Mouse (Mus musculus): ENCODE measurements at regions not wholly inside any gene's neighbourhood (a gene's known extent, or its start where the extent isn't known, plus 50 kb on each side); places are given as distances from the start of the nearest gene placed in this dataset.

GRCm38 (mm10) chr1:185893421-185893820, 223.7 kb downstream of the Lyplal1 start:
- Histone ChIP-seq H3K4me2 (ENCODE audit: low read depth, low read length, severe bottlenecking) (no peak overlapping the region), H3K27ac (ENCODE audit: low read depth, low read length) (no peak overlapping the region), H3K4me1 (replicated peaks; ENCODE audit: control insufficient read depth, insufficient read depth, low read length) (no peaks in the 10 kb centered on the region), H3K9ac (ENCODE audit: low read length) (no peak overlapping the region), H3K4me3 (ENCODE audit: low read depth, low read length) (no peak overlapping the region), H3K36me3 (ENCODE audit: control insufficient read depth, insufficient read depth, low read length) (no peaks in the 10 kb centered on the region), H3K27me3 (ENCODE audit: control insufficient read depth, insufficient read depth, low read length) (no peaks in the 10 kb centered on the region), H3K9me3 (ENCODE audit: control insufficient read depth, low read length) (no peaks in the 10 kb centered on the region)
- ATAC-seq (replicated peaks; ENCODE audit: low FRiP score), result no peak
- 59% methylated on average over 4 of the region's 4 CpGs for WGBS
- no peak for DNase-seq (ENCODE audit: low spot score)

DNA sequence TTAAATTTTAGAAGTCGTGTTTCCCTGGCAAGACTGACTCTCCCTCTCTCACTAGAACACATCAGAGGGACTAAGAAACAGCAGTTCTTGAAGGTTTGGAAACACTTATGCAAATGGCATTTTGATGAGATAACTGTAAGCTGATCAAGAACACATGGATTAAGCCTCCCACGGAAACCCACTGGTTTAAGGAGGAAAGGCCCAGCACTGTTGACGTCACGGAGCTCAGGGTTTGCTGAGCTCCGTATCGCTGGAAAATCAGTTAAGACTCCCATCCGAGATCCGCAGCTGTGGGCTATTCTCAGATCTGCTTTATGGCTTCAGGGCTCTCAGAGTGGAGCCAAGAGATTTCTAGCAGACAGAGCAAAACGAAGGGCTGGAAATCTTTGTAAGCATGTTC, 218.6 kb downstream of the Lyplal1 start:
- Histone ChIP-seq H3K9me3 (ENCODE audit: control insufficient read depth, low read length) (no peaks in the 10 kb centered on the region), H3K4me2 (ENCODE audit: low read depth, low read length, severe bottlenecking) (no peak overlapping the region), H3K36me3 (ENCODE audit: control insufficient read depth, insufficient read depth, low read length) (no peaks in the 10 kb centered on the region), H3K4me1 (replicated peaks; ENCODE audit: control insufficient read depth, insufficient read depth, low read length) (no peaks in the 10 kb centered on the region), H3K27ac (ENCODE audit: low read depth, low read length) (no peak overlapping the region), H3K9ac (ENCODE audit: low read length) (no peak overlapping the region), H3K4me3 (ENCODE audit: low read depth, low read length) (no peak overlapping the region), H3K27me3 (ENCODE audit: control insufficient read depth, insufficient read depth, low read length) (no peaks in the 10 kb centered on the region)
- ATAC-seq (replicated peaks; ENCODE audit: low FRiP score), result no peak
- no peak for DNase-seq (ENCODE audit: low spot score)
- WGBS, result 72% methylated on average over 9 of the region's 9 CpGs

DNA sequence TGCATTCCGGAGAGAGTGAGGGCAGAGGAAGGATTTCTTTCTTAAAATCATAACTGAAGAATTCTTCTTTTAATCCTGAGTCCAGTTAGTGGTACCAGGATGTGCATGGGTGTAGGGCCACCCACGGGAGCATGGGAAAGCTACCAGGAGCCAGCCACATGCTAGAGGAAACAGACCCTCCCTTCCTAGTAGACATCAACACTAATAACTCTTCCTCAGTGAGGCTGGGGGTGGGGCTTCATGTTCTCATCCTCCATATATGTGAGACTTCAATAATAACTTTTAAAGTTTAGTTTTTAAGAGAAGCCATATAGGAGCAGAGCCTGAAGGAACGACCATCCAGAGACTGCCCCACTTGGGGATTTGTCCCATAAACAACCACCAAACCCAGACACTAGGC, 216.8 kb downstream of the Lyplal1 start:
- Histone ChIP-seq H3K4me2 (ENCODE audit: low read depth, low read length, severe bottlenecking) (no peak overlapping the region), H3K9me3 (ENCODE audit: control insufficient read depth, low read length) (no peaks in the 10 kb centered on the region), H3K4me3 (ENCODE audit: low read depth, low read length) (no peak overlapping the region), H3K4me1 (replicated peaks; ENCODE audit: control insufficient read depth, insufficient read depth, low read length) (no peaks in the 10 kb centered on the region), H3K27me3 (ENCODE audit: control insufficient read depth, insufficient read depth, low read length) (no peaks in the 10 kb centered on the region), H3K9ac (ENCODE audit: low read length) (no peak overlapping the region), H3K27ac (ENCODE audit: low read depth, low read length) (no peak overlapping the region), H3K36me3 (ENCODE audit: control insufficient read depth, insufficient read depth, low read length) (no peaks in the 10 kb centered on the region)
- WGBS, result 91% methylated on average over 3 of the region's 3 CpGs
- DNase-seq (ENCODE audit: low spot score), result no peak
- no peak for ATAC-seq (replicated peaks; ENCODE audit: low FRiP score)

DNA sequence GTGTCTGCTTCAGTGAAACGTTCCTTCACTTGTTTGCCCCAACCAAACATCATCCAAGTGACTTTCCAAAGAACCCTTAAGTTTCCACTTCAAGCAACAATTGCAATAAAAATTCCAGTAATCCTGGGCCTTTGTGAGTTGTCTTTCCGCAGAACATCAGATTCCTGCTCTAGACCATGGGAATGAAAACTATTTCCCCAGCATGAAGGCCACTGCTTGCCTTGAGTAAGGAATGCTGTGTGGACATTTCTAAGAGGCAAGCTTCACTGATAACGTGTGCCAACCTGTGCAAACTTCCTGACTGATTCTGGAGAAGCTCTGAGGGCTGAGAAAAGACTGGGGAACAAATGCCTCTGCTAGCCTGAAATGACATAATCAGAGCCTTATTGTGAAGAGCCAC, 214.7 kb downstream of the Lyplal1 start:
- Histone ChIP-seq H3K9ac (ENCODE audit: low read length) (no peak overlapping the region), H3K4me3 (ENCODE audit: low read depth, low read length) (no peak overlapping the region), H3K27ac (ENCODE audit: low read depth, low read length) (no peak overlapping the region), H3K36me3 (ENCODE audit: control insufficient read depth, insufficient read depth, low read length) (no peaks in the 10 kb centered on the region), H3K4me1 (replicated peaks; ENCODE audit: control insufficient read depth, insufficient read depth, low read length) (no peaks in the 10 kb centered on the region), H3K4me2 (ENCODE audit: low read depth, low read length, severe bottlenecking) (no peak overlapping the region), H3K9me3 (ENCODE audit: control insufficient read depth, low read length) (no peaks in the 10 kb centered on the region), H3K27me3 (ENCODE audit: control insufficient read depth, insufficient read depth, low read length) (no peaks in the 10 kb centered on the region)
- ATAC-seq (replicated peaks; ENCODE audit: low FRiP score) (no peak), DNase-seq (ENCODE audit: low spot score) (no peak)
- 86% methylated on average over 3 of the region's 3 CpGs for WGBS

- Histone ChIP-seq H3K9ac (ENCODE audit: low read length) (no peak overlapping the region), H3K36me3 (ENCODE audit: control insufficient read depth, insufficient read depth, low read length) (no peaks in the 10 kb centered on the region), H3K27me3 (ENCODE audit: control insufficient read depth, insufficient read depth, low read length) (no peaks in the 10 kb centered on the region), H3K4me3 (ENCODE audit: low read depth, low read length) (no peak overlapping the region), H3K4me2 (ENCODE audit: low read depth, low read length, severe bottlenecking) (no peak overlapping the region), H3K4me1 (replicated peaks; ENCODE audit: control insufficient read depth, insufficient read depth, low read length) (no peaks in the 10 kb centered on the region), H3K9me3 (ENCODE audit: control insufficient read depth, low read length) (no peaks in the 10 kb centered on the region), H3K27ac (ENCODE audit: low read depth, low read length) (no peak overlapping the region)
- DNase-seq (ENCODE audit: low spot score) (no peak), ATAC-seq (replicated peaks; ENCODE audit: low FRiP score) (no peak)
- 87% methylated on average over 7 of the region's 7 CpGs for WGBS
Observed at GRCm38 (mm10) chr1:185905666-185906065, 211.4 kb downstream of the Lyplal1 start.

DNA sequence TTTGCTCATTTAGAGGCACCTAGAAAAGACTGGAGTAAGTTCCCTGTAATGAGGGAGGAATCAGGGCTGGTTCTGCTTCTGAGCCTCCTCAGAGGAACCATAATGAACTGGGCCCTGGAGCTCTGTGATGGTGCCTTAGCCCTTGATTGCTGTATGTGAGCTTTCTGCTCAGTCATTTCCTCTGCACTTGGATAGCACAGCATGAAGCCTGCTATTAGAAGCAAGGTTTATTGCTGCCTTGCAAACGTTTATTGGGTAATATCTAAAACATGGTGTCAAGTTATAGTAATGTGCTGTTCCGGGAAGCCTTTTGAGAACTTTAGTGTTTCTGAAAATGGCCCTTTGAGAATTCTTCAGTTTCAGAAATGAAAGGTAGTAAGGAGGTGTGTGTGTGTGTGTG, 201.5 kb downstream of the Lyplal1 start:
- WGBS, result 72% methylated on average over 2 of the region's 2 CpGs
- ATAC-seq (replicated peaks; ENCODE audit: low FRiP score) (no peak), DNase-seq (ENCODE audit: low spot score) (no peak)
- Histone ChIP-seq H3K4me3 (ENCODE audit: low read depth, low read length) (no peak overlapping the region), H3K9me3 (ENCODE audit: control insufficient read depth, low read length) (no peaks in the 10 kb centered on the region), H3K27ac (ENCODE audit: low read depth, low read length) (no peak overlapping the region), H3K9ac (ENCODE audit: low read length) (no peak overlapping the region), H3K4me2 (ENCODE audit: low read depth, low read length, severe bottlenecking) (no peak overlapping the region), H3K36me3 (ENCODE audit: control insufficient read depth, insufficient read depth, low read length) (no peaks in the 10 kb centered on the region), H3K27me3 (ENCODE audit: control insufficient read depth, insufficient read depth, low read length) (no peaks in the 10 kb centered on the region), H3K4me1 (replicated peaks; ENCODE audit: control insufficient read depth, insufficient read depth, low read length) (no peaks in the 10 kb centered on the region)

DNA sequence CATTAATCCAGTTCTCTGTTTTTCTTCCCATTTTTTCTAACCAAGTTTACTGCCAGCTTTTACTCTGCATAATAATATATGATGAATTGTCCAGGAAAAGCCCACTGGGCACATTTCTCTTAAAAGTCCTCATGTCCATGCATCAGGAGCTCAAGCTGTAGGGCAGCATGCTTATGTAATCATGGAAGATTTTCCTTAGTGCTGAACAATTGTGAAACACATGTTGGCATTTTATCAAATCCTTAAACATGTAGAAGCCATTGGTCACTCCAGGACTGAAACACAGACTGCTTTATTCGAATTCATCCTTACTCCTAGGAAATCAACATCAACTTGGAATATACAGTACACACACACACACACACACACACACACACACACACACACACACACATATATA, 198.4 kb downstream of the Lyplal1 start:
- Histone ChIP-seq H3K36me3 (ENCODE audit: control insufficient read depth, insufficient read depth, low read length) (no peaks in the 10 kb centered on the region), H3K4me1 (replicated peaks; ENCODE audit: control insufficient read depth, insufficient read depth, low read length) (no peaks in the 10 kb centered on the region), H3K4me3 (ENCODE audit: low read depth, low read length) (no peak overlapping the region), H3K9ac (ENCODE audit: low read length) (no peak overlapping the region), H3K4me2 (ENCODE audit: low read depth, low read length, severe bottlenecking) (no peak overlapping the region), H3K27me3 (ENCODE audit: control insufficient read depth, insufficient read depth, low read length) (no peaks in the 10 kb centered on the region), H3K27ac (ENCODE audit: low read depth, low read length) (no peak overlapping the region), H3K9me3 (ENCODE audit: control insufficient read depth, low read length) (no peaks in the 10 kb centered on the region)
- 89% methylated on average over 1 of the region's 1 CpGs for WGBS
- no peak for DNase-seq (ENCODE audit: low spot score)
- no peak for ATAC-seq (replicated peaks; ENCODE audit: low FRiP score)

GRCm38 (mm10) chr1:185923723-185924122, 193.4 kb downstream of the Lyplal1 start:
- no peaks in the 10 kb centered on the region for H3K27me3 ChIP-seq (ENCODE audit: control insufficient read depth, insufficient read depth, low read length)
- no peak overlapping the region for H3K4me2 ChIP-seq (ENCODE audit: low read depth, low read length, severe bottlenecking)
- WGBS, result 85% methylated on average over 2 of the region's 2 CpGs
- H3K27ac ChIP-seq (ENCODE audit: low read depth, low read length), result no peak overlapping the region
- ATAC-seq (replicated peaks; ENCODE audit: low FRiP score), result no peak
- H3K36me3 ChIP-seq (ENCODE audit: control insufficient read depth, insufficient read depth, low read length), result no peaks in the 10 kb centered on the region
- no peak overlapping the region for H3K9ac ChIP-seq (ENCODE audit: low read length)
- no peaks in the 10 kb centered on the region for H3K4me1 ChIP-seq (replicated peaks; ENCODE audit: control insufficient read depth, insufficient read depth, low read length)
- DNase-seq (ENCODE audit: low spot score), result no peak
- H3K4me3 ChIP-seq (ENCODE audit: low read depth, low read length), result no peak overlapping the region
- no peaks in the 10 kb centered on the region for H3K9me3 ChIP-seq (ENCODE audit: control insufficient read depth, low read length)

GRCm38 (mm10) chr1:185929000-185929399, 188.1 kb downstream of the Lyplal1 start:
- no peak overlapping the region for H3K9ac ChIP-seq (ENCODE audit: low read length)
- no peak overlapping the region for H3K4me2 ChIP-seq (ENCODE audit: low read depth, low read length, severe bottlenecking)
- H3K4me1 ChIP-seq (replicated peaks; ENCODE audit: control insufficient read depth, insufficient read depth, low read length), result no peaks in the 10 kb centered on the region
- DNase-seq (ENCODE audit: low spot score) (no peak), ATAC-seq (replicated peaks; ENCODE audit: low FRiP score) (no peak)
- H3K36me3 ChIP-seq (ENCODE audit: control insufficient read depth, insufficient read depth, low read length), result no peaks in the 10 kb centered on the region
- no peaks in the 10 kb centered on the region for H3K27me3 ChIP-seq (ENCODE audit: control insufficient read depth, insufficient read depth, low read length)
- 7% methylated on average over 2 of the region's 2 CpGs for WGBS
- H3K27ac ChIP-seq (ENCODE audit: low read depth, low read length), result no peak overlapping the region
- H3K4me3 ChIP-seq (ENCODE audit: low read depth, low read length), result no peak overlapping the region
- no peaks in the 10 kb centered on the region for H3K9me3 ChIP-seq (ENCODE audit: control insufficient read depth, low read length)

Measured in forebrain, embryonic 11.5 days (tissue).